Mouse (Mus musculus) cerebellum, postnatal 14 days (tissue): ENCODE measurements around the gene Pdcd6ip.

Experiments
- DNase-seq, 2 experiments: peaks; one replicate each; pipeline ENCODE4 v3.0.0; 2021; ENCODE audit warnings: mixed read lengths in 2 of 2

Gene Pdcd6ip

GRCm38 (mm10) chr9:113610776-113611175, 97.3 kb downstream of the Pdcd6ip start:
- DNase-seq, result no peak

GRCm38 (mm10) chr9:113602140-113602539, 105.9 kb downstream of the Pdcd6ip start:
- DNase-seq, result no peak
